Mouse (Mus musculus) liver, embryonic 12.5 days (tissue): ENCODE measurements around the gene Gm21852. TPM values are rescaled to one million over a fixed set of nuclear protein-coding genes. Genes with fewer than 3 reads are reported as not detected.
"Not testable (repeated sequence)": the region's sequence is repeated elsewhere in the genome, so short reads cannot be mapped to it uniquely, and the experiment has no call there.

Experiments
- ATAC-seq: fragments of 200-750 bp; cut with Nextera tagmentation; 2 replicates; pipeline ENCODE4 v1.8.0; 2017; ENCODE audit warnings: moderate number of reproducible peaks, mild to moderate bottlenecking, moderate library complexity
- H3K27ac ChIP-seq: fragments of 300-500 bp; sonication (generic); 2 replicates; pipeline ENCODE4 v1.5.1; 2016; ENCODE audit warnings: mild to moderate bottlenecking
- H3K27me3 ChIP-seq: fragments of 300-500 bp; sonication (generic); replicated peaks from 2 replicates; pipeline ENCODE4 v1.6.1; 2016; ENCODE audit warnings: mild to moderate bottlenecking, moderate library complexity
- H3K36me3 ChIP-seq: fragments of 300-500 bp; sonication (generic); 2 replicates; pipeline ENCODE4 v1.6.1; 2016; ENCODE audit warnings: mild to moderate bottlenecking, moderate library complexity
- H3K4me1 ChIP-seq: fragments of 300-500 bp; sonication (generic); 2 replicates; pipeline ENCODE4 v1.6.1; 2016
- H3K4me2 ChIP-seq: fragments of 300-500 bp; sonication (generic); 2 replicates; pipeline ENCODE4 v1.6.1; 2016; ENCODE audit warnings: mild to moderate bottlenecking, moderate library complexity
- H3K4me3 ChIP-seq: fragments of 300-500 bp; sonication (generic); 2 replicates; pipeline ENCODE4 v1.5.1; 2016; ENCODE audit warnings: mild to moderate bottlenecking, moderate library complexity
- H3K9ac ChIP-seq: fragments of 300-500 bp; sonication (generic); 2 replicates; pipeline ENCODE4 v1.6.1; 2016; ENCODE audit warnings: mild to moderate bottlenecking, moderate library complexity
- H3K9me3 ChIP-seq: fragments of 300-500 bp; sonication (generic); replicated peaks from 2 replicates; pipeline ENCODE4 v1.6.1; 2016; ENCODE audit warnings: mild to moderate bottlenecking, moderate library complexity
- WGBS: fragments of 180-500 bp; shearing (Covaris S2); methylation state at CpG from one replicate; pipeline ENCODE4 v1.1.7; 2016; ENCODE audit not compliant: insufficient replicate concordance; 5-methylcytosine and 5-hydroxymethylcytosine counted together
- microRNA-seq: library from miRNA; unstranded; fragments of <30 nt; microRNA quantifications from one replicate; pipeline ENCODE4, GENCODE M21; 2017
- polyA plus RNA-seq: library from polyadenylated mRNA; unstranded; fragments of >200 nt; fragmentation: Nextera tagmentation; extraction: Ambion mirVana; gene quantifications from 2 replicates; pipeline ENCODE4 v1.2.1, GENCODE M21; 2016

Gm21852 gene
- not detected in 2 replicates for polyA plus RNA-seq

DNA sequence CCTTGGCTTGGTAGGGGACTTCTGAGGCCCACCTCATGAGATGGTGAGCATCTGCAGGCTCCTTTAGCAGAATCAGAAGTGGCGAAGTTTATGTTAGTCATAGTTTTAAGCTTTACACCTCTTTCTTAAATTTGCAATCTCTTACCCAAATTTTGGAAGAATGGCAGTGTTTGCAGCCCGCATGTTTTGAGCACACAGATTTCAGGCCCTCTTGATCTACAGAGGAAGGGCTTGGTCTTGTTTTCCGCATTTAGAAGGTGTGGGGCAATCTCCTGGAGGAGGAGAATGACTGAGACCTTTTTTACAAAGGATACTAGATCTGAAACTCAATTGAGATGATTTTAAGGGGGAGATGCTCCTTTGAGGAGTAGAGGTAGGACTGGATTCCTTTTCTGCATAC lies at the start of gene Gm21852:
TSS of gene Gm21852 (minus strand) at position 101 of the 400 bp plus-strand sequence.
- not testable (repeated sequence) for H3K4me1 ChIP-seq, H3K4me2 ChIP-seq, ATAC-seq, H3K9me3 ChIP-seq, H3K9ac ChIP-seq, H3K27me3 ChIP-seq, H3K36me3 ChIP-seq, H3K27ac ChIP-seq, H3K4me3 ChIP-seq
- WGBS: no CpG with 5 or more reads among the region's 3 CpGs

Small RNA genes within 50 kb of the gene (microRNA-seq; reads per million reads assigned to microRNA genes)
- gene Gm27466: not detected
- gene Gm28018: not detected

Other genes with a start within 250 kb of the Gm21852 start
- not detected in 2 replicates for gene Gm21797, start 123.8 kb upstream of the Gm21852 start, polyA plus RNA-seq
- not detected in 2 replicates for gene Gm20795, start 152.9 kb upstream of the Gm21852 start, polyA plus RNA-seq